Mouse (Mus musculus) stomach, postnatal 0 days (tissue): Measurements from ENCODE around the gene Slco1a5.

Experiments
- CTCF ChIP-seq: IDR thresholded peaks from 2 replicates; pipeline ENCODE4 v1.5.1; 2016; ENCODE audit warnings: antibody characterized with exemption, low read depth, mild to moderate bottlenecking, moderate library complexity
- EP300 ChIP-seq: optimal IDR thresholded peaks from 2 replicates; pipeline ENCODE3; 2016; ENCODE audit warnings: antibody characterized with exemption

DNA sequence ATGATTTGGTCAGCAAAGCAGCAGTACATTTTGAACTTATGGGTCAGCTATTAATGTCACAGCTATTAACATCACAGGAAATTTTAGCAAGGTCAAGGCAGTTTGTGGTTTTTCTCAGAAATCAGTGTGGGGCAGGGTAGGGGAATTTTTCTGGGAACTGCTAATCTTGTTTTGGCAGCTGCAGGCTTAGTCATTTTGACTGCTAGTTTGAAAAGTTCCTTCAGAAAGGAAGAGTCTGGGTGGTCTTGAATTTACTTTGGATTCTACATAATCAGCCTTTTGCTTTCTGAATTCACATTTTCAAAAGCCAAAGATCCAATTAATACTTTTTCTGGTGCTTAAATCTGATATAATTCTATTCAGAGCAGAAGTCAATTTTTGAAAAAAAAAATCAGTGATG is 113.0 kb downstream of the Slco1a5 start:
- no peak for TF ChIP-seq CTCF
- no peak for TF ChIP-seq EP300
